Mouse (Mus musculus): ENCODE measurements at regions not wholly inside any gene's neighbourhood (a gene's known extent, or its start where the extent isn't known, plus 50 kb on each side); places are given as distances from the start of the nearest gene placed in this dataset.

DNA sequence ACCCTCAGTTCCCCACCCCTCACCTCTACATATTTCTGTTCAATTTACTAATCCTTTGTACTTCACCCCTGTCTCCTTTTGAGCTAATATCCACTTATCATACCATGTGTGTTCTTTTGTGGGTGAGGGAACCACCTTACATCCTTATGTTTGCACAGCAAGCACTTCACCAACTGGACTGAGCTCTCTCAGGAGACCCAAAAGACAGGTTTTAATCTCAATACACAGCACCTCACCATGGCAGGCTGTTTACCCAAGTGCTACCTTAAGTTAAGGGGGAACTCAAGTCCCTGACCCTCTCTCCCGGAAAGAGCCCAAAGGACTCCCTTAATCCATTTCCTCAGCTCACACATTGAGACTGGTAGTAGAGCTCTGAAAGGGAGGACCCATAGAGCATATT lies 62.3 kb upstream of the Agr3 start:
- DNase-seq (ENCODE audit: low spot score): no peak

DNA sequence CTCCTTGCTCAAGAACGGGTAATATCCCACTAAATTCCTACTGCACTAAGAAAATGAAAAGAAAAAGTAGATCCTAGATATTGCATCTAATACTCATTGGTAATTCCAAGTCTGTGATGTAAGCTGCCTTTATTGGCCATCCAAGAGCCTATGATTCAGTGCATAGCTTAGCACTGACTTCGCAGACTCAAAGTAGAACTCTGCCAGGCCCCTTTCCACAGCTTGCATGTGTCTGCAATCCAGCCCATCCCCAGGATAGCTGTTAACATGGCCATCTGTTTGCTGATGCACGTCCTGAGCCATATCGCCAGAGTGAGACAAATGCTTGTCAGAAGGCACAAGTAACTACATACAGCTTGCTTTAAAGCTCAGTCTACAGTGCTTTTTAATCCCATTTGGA lies 72.3 kb upstream of the Agr3 start:
- peak; percentile 50 for DNase-seq (ENCODE audit: low spot score)

DNA sequence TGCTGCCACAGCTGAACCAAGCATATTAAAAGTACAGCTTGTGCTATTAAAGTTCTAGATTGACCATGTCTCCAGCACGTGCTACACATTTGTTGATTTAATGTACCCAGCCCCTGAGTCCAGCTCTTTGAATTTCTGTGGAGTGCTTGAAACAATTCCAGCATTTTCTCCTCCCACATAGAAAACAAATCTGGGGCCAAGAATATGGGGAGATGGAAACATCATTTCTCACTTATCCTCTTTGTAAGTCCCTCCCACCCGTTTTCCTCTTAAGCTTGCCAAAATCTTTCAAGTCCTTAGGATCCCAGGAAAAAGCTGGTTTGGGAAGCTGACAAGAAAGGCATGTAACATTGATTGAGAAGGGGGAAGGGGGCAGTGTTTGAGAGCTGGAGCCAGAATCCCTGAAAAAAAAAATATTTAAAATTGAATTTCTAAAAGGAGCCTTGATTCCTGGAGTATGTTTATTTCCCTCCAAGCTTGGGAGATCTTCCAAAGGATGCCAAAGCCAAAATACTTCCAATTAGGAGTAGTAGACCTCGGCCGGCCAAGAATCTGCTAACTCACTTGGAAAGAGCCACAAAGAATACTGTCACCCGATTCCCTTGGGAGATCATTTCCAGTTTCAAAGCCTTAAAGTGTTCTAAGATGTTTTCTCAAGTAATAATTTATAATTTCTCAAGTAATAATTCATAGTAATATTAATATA lies 78.4 kb upstream of the Agr3 start:
- DNase-seq (ENCODE audit: low spot score): peak; percentile 26

DNA sequence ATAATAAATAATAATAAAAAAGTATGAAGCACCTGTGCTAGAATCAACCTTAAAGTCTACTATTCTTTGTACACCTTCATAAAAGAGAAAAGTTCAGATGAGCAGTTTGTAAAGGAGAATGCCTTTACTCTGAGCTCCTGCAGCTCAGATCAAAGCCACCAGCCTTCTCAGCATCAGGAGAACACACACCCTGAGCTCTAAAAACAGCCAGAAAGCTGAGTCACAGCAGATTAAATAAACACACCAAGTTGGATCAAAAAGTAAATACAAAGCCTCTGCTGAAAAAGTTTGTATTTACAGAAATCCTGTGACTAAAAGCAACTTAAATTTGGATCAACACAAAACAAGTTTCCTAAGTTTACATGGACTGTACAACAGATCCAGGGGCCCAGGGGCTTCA lies 88.5 kb upstream of the Agr3 start:
- no peak for DNase-seq (ENCODE audit: low spot score)

DNA sequence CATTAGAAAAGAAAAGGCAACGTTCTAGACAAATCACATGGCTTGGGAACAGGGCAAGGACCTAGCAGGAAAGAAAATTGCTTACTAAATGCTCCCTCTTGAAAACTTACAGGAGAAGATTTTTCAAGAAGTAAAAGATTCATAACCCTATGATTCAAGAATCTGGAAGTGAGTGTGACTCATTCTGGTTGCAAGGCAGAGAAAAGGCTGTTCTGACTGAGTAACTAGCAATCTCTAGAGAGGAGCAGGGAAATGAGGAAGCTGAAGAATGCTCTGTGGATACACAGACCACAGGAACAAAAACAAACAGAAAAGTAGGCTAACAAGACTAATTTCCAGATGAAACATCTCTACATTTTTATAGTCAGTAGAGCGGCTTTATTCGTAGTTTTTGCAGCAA lies 92.1 kb upstream of the Agr3 start:
- DNase-seq (ENCODE audit: low spot score): no peak

DNA sequence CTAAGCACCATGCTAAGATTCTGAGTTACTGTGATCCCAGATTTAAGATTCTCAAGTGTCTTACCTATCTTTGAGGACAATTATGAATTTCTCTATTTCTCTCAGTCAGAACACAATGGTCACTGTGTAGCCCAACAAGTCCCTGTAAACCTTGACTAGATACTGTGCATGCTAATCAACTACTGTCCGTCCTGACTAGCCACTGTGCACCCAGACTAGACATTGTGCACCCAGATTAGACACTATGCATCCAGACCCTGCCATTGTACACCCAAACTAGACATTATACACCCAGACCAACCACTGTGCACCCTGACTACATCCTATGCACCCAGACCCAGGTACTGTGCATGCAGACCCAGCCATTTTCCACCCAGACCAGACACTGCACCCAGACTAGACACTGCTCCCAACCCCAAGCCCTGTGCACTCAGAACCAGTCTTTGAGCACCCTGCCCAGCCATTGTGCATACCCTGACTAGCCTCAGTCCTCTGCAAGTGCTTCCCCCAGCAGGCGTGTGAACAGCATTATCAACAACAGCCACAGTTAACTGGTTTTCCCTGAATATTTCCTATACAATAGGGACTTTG lies 93.4 kb upstream of the Agr3 start:
- DNase-seq (ENCODE audit: low spot score): no peak

DNA sequence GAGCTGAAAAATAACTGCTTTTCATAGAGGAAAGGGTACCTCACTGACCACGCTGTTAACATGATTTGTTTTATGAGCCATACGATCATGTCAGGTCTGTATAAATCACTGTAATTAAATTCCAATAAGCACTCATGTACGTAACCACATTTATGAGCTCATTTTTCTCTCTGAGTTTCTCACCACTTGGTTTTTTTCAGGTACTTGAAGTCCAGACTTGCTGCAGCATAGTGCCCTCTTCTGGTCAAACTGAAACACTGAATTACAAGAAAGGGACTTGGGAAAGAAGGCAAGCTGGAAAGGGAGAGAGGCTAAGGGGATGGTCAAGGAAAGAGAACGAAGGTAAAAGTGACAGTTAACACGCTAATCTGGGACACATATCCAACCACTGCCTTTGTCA lies 94.2 kb upstream of the Agr3 start:
- peak; percentile 21 for DNase-seq (ENCODE audit: low spot score)

DNA sequence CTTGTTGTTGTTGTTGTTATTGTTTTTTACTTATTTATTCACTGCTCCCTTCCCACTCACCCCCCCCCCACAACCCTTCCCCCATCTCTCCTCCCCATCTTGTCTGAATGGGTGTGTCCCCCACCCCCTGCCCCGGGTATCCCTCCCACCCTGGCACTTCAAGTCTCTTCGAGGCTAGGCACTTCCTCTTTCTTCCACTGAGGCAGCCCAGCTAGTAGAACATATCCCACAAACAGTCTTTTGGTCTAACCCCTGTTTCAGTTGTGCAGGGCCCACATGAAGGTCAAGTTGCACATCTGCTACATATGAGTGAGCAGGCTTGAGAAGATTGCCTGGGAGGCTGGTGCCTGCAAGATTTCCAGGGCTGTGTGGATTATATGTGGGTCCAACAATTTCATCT lies 97.6 kb upstream of the Agr3 start:
- no peak for DNase-seq (ENCODE audit: low spot score)

DNA sequence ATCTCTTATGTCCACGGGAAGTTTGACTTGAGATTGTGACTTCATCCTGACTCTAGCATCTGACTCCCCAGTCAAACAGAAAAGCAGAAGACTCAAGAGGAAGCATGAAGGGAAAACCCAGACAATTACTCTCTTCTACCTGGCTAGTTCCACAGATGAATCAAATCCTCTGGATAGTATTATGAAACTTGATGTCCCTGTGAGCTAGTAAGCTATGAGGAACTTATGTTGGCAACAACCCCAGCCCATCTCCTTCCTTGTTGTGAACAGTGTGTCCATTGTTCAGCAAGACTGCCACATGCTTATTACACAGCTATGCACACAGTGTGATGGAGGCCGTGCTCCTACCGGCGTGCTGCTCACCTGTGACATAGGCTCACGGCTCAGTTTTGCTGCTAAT lies 98.4 kb upstream of the Agr3 start:
- DNase-seq (ENCODE audit: low spot score): no peak

DNA sequence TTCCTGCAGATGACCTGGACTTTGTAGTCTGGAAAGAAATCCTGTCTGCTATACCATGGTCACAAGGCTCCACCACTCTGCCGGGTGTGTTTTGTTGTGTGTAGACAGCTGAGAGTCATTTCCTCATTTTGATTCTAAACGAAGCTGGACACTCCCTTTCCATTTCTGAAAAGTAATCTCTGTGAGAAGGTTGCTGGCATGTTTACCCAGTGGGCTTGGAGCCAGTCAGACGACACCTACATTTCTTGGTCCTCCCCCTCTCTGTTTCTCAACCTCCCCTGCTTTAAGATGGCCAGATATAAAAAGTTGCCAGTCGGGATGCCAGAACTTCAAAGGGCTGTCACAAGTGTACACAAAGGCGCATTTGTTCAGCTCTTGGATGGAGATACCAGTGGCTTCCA lies 100.8 kb upstream of the Agr3 start:
- no peak for DNase-seq (ENCODE audit: low spot score)

DNA sequence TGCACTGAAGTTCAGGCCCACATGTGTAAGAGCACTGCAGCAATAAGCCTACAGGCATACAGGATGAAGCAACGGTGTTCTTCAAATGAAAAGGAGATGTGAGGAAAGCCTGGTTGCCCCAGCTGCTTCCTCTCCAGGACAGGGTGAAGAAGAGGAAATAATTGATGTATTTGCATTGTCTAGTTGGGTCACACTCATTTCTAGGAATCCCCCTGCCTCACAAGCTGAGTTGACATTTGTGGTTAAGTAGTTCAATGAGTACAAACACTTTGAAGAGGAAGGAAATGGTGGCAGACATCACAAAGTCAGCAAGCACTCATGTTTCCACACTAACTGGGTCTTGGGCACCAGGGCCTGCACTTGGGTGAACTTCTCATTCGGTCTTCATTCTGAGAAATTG lies 126.2 kb upstream of the Agr3 start:
- no peak for DNase-seq (ENCODE audit: low spot score)

DNA sequence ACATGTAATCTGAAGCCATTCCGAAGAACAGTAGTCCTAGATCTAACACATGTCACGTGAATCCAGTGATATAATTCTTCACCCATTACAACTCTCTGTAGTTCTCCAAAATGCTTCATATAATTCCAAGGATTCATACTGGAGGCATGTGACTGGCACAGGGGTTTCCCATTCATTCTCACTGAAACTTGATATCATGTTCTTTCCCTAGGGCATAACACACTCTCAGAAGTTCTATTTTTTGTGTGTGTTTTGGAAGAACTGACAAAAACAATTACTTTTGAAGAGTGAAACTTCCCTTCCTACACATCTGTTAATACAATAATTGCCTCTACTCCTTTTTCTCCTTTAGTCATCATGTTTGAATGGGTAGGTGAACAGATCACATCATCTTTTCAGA lies 150.0 kb upstream of the Agr3 start:
- DNase-seq (ENCODE audit: low spot score): no peak

DNA sequence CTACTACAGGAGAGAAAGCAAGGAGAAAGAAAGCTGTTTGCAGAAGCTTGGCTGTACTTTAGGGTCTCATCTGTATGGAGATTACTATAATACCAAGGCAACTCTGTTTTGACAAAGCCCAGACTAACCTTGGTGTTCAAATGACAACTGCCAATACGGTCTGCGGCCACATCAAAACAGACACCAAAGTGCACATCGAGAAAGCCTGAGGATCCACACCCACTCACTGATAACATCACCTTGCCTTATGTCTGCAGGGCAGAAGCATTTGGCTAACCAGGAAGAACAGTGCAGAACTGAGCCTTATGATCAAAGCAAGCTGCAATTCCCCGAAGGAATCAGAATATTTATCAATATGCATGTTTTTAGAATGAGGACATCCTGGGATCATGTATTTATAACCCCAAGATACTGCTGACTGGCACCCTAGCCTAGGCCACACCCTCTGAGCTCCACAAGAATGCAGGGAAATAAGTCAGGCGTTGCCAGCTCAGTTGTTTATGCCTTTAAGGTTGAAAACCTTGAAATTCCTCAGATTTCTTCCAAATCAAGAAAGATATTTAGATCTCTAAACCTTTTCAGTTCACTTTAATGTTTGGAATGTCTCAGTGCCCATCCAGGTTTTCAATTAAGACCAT lies 154.9 kb upstream of the Agr3 start:
- DNase-seq (ENCODE audit: low spot score): no peak

DNA sequence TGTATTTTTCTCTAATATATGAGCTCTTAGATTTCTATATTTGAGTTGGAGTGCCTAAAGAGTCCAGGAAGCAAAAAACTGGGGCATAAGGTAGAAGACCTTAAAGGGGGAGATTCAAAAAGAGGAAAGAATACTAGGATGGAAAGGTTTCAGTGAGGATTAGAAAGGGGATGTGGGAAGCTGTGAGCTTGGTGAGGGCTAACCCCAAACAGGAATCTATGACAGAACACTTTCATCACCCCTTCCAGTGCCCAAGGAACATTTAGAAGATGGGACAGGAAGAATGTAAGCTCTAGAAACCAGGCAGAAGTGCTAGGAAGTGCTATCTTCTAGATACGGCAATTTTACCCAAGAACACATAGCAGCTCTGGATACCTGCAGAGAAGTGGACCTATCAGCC lies 166.5 kb upstream of the Agr3 start:
- no peak for DNase-seq (ENCODE audit: low spot score)

DNA sequence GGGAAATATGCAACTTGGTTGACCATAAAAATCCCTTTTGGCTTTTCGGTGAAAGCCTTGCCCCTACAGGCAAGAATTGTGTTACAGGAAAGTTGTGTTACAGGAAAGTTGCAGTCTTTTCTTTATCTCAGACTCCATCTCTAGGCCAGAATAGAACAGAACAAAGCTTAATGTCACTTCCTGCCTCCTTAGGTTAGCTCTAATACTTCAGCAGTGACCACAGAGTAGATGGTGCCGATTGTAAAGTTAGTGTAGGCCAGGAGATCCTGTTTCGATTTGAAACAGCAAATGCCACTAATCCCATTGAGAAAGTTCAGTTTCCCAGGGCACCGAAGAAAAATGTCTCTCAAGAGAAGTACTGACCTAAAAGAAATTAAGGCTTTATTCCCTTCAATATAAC lies 170.3 kb upstream of the Agr3 start:
- DNase-seq (ENCODE audit: low spot score): no peak

DNA sequence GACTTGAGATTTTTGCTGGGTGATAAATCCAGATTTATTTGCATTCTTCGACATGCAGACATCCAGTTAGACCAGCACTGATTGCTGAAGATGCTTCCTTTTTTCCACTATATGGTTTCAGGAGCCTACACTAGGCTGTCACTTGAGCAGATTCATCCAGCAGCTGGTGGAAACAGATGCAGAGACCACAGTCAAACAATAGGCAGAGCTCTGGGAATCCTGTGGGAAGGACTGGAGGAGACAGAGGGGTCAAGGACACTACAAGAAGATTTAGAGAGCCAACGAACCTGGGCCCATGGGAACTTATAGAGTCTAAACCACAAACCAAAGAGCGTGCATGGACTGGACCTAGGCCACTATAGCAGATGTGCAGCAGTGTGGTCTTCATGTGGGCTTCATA lies 177.4 kb upstream of the Agr3 start:
- no peak for DNase-seq (ENCODE audit: low spot score)

DNA sequence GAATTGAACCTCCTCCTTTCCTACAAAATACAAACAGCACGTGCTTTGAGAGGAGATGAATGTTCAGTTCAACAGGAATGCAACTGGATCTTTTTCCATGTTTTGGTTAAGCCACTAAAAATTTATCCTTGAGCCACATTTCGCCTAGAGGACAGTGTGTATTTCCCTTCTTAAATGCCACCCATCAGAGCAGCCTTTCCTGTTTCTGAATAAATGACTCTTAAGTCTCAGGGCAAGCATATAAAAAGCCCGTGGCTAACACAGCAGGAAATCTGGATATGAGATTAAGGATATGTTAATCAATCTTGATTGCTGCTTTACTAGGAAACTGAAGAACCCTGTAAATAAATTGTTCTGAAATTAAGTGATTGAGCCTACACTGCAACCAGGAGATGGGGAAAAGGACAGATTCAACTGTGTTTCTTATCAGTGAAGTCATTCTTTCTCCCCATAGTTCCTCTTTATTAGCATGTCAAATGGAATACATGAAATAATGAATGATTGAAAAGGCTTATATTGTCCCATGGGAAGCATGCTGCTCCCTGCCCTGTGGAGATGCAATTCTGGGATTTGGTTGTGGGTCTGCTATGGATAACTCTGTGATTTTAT lies 178.6 kb upstream of the Agr3 start:
- no peak for DNase-seq (ENCODE audit: low spot score)

DNA sequence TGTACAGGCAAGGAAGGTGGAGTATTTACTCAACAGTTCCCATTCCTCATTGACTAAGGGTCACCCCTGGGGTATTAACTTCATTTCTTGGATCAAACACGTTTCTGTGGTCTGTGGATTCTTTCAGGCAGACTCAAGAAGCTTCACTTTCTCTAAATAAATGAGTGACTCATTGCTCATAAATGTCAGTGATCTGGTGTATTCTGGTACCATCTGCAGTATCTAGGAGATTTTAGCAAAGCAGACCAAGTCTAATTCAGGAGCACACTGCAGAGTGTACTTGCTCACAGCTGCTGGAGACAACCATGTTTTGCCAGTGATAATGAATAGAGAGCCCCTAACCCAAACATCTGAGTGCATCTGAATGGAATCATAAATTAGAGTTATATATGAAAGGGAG lies 182.7 kb upstream of the Agr3 start:
- DNase-seq (ENCODE audit: low spot score): no peak

DNA sequence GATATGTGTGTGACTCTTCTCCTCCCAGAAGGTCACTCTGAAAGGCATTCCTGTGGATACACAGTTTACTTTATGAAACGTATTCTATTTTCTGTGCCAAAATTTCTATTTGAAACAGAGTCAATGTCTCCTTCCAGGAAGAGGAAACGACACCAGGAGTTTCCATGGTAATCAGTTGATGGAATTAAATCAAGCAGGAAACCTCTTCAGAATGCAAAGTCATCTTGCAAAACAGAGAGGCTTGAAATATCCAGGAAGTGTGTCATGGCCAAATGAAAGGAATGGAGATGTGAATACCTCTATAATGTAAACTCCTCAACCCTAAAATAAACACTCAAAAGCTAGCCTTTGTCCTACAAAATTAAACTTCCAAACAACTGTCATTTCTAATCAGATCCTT lies 189.0 kb upstream of the Agr3 start:
- no peak for DNase-seq (ENCODE audit: low spot score)

DNA sequence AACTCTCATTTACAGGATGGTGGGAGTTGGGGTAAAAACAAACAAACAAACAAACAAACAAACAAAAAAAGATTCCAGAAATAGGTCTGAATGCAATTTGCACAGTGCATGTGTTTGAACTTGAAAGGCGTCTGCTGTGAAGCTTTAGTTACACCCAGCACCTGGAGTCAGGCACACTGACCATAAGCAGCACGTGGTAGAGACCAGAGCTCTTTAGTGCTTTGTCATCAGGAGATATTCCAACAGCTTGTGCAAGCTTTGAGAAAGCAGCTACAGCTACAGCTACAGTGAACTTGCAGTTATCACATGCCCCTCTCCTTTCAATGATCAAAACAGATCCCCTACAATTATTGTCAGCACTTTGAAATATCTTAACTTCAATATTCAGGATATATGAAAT lies 190.4 kb upstream of the Agr3 start:
- DNase-seq (ENCODE audit: low spot score): no peak

DNA sequence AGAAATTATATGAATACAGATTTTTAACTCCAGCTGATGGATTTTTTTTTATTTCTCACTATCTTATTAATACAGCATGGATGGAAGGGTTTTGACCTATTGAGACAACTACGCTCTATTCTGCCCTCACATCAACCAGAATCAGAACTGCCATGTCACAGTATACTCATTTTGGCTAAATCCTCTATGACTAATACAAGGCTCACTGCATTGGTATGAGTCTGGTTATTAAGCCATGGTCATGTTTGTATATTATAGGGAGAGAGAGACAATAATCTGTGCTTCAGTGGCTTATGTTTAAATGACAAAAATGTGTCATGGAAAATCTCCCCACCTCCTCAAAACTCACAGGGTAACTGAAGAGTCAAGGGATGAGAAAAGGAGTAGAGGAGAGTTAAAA lies 191.0 kb upstream of the Agr3 start:
- DNase-seq (ENCODE audit: low spot score): no peak

DNA sequence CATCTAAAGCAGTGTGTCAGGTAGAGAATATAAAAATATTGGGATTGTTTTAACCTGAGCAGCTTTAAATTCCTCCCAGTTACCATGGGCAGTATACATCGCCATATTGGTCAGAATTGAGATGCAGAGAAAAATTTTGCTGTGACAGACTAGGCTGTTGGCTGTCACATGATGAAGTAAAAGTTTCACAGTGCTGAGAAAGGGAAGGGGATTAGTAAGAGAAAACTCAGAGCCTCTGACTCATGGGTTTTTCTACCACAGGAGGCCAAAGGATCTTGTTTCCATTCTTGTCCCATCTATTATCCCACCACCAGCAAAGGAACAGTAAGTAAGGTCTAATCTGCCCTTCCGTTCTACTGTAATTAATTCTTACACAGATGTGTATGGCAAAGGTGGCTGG lies 191.8 kb upstream of the Agr3 start:
- DNase-seq (ENCODE audit: low spot score): no peak

DNA sequence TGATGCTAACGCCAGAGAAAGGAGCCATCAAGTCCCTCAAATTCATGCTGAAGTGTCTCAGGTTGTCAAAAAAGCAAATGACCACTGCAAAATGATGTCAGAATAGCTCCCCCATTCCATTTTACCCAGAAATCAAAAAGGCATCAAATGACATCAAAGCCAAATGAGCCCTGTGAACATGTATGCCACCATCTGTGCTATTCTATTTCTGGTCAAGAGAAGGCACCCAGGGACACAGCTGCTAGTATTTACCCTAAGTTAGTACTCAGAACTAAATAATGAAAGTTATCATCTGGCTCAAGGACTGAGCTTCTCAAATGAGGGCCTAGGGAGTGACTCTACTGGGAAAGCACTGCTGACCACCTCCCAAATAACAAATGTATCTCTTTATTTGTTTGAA lies 191.1 kb upstream of the Ahr start:
- peak; percentile 10 for DNase-seq (ENCODE audit: low spot score)

DNA sequence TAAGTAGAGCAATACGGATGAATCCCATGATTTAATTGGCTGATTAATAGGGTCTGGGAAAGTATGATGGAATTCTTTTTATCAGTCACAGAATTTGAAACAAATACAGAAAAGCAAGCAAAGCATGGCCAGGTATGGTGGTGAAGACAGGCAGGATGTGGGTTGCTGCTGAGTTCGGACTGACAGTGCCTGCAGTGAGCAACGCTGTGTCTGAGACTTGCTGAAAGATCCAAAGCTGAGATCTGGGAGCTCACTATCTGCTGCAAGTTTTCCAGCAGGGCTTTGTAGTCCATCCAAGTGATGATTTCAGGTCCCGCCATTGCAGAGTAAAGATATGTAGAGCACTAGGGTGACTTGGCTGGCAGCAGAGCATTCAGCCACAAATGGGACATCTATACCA lies 189.3 kb upstream of the Ahr start:
- DNase-seq (ENCODE audit: low spot score): no peak
